Mouse (Mus musculus) neural tube, embryonic 12.5 days (tissue): Measurements from ENCODE around the gene Syngr4. TPM values are rescaled to one million over a fixed set of nuclear protein-coding genes. Genes with fewer than 3 reads are reported as not detected.
"Not testable (repeated sequence)": the region's sequence is repeated elsewhere in the genome, so short reads cannot be mapped to it uniquely, and the experiment has no call there.

Experiments used
- ATAC-seq: fragments of 200-750 bp; cut with Nextera tagmentation; 2 replicates; pipeline ENCODE4 v1.8.0; 2017; ENCODE audit warnings: low read depth, mild to moderate bottlenecking, moderate TSS enrichment, moderate library complexity; ENCODE audit not compliant: low FRiP score
- H3K27ac ChIP-seq: fragments of 300-500 bp; sonication (generic); 2 replicates; pipeline ENCODE4 v1.5.1; 2016
- H3K27me3 ChIP-seq: fragments of 300-500 bp; sonication (generic); replicated peaks from 2 replicates; pipeline ENCODE4 v1.6.1; 2016; ENCODE audit warnings: mild to moderate bottlenecking
- H3K36me3 ChIP-seq: fragments of 300-500 bp; sonication (generic); 2 replicates; pipeline ENCODE4 v1.6.1; 2016; ENCODE audit warnings: mild to moderate bottlenecking
- H3K4me1 ChIP-seq: fragments of 300-500 bp; sonication (generic); 2 replicates; pipeline ENCODE4 v1.6.1; 2016
- H3K4me2 ChIP-seq: fragments of 300-500 bp; sonication (generic); replicated peaks from 2 replicates; pipeline ENCODE4 v1.6.1; 2016; ENCODE audit warnings: mild to moderate bottlenecking
- H3K4me3 ChIP-seq: fragments of 300-500 bp; sonication (generic); 2 replicates; pipeline ENCODE4 v1.5.1; 2016
- H3K9ac ChIP-seq: fragments of 300-500 bp; sonication (generic); 2 replicates; pipeline ENCODE4 v1.6.1; 2016; ENCODE audit warnings: mild to moderate bottlenecking
- H3K9me3 ChIP-seq: fragments of 300-500 bp; sonication (generic); 2 replicates; pipeline ENCODE4 v1.6.1; 2016; ENCODE audit warnings: mild to moderate bottlenecking
- WGBS: fragments of 180-500 bp; shearing (Covaris S2); methylation state at CpG from one replicate; pipeline ENCODE4 v1.1.7; 2016; 5-methylcytosine and 5-hydroxymethylcytosine counted together
- polyA plus RNA-seq: library from polyadenylated mRNA; unstranded; fragments of >200 nt; fragmentation: Nextera tagmentation; extraction: Ambion mirVana; gene quantifications from 2 replicates; pipeline ENCODE4 v1.2.1, GENCODE M21; 2016

The Syngr4 gene
- polyA plus RNA-seq, 1 experiment from 2014 or later, result 0.56 TPM

DNA sequence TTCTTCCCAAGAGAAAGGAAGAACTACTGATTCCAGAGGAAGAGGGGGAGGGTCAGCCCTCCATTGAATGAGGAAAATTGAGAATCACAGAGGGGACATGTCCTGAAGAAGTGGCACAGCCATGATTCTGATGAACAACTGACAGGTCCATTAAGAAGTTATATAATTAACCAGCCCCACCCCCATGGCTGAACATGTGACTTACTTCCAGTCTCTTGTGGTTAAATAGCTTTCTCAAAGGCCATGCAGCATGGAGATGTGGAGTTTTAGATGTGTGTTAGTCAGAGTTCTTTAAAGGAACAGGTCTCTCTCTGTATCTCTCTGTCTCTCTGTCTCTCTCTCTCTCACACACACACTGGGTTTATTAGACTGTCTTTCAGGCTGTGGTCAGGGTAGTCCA, 11.9 kb upstream of the Syngr4 start:
- H3K4me3 ChIP-seq, result no peak overlapping the region
- no peak for ATAC-seq
- H3K27me3 ChIP-seq, result no peaks in the 10 kb centered on the region
- no peaks in the 10 kb centered on the region for H3K4me1 ChIP-seq
- no peaks in the 10 kb centered on the region for H3K9me3 ChIP-seq
- H3K27ac ChIP-seq, result no peak overlapping the region
- no peak overlapping the region for H3K9ac ChIP-seq
- H3K36me3 ChIP-seq, result peaks cover 22% of the 10 kb centered on the region
- H3K4me2 ChIP-seq, result no peak overlapping the region

DNA sequence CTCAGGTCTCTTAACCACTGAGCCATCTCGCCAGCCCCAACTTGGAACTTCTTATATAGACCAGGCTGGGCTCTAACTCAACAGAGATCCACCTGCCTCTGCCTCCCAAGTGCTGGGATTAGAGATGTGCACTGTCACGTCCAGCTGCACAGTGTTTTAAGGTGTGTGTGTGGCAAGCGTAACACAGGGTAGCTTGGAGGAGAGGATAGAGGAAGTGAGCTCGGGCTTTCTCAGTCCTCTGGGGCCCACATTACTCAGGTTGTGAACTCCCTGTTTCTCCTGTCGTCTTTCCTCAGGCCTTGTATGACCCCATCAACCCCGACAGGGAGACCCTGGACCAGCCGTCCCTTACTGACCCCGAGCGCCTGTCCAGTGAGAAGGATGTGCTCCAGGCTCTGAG, 10.1 kb upstream of the Syngr4 start:
- 91% methylated on average over 9 of the region's 9 CpGs for WGBS

DNA sequence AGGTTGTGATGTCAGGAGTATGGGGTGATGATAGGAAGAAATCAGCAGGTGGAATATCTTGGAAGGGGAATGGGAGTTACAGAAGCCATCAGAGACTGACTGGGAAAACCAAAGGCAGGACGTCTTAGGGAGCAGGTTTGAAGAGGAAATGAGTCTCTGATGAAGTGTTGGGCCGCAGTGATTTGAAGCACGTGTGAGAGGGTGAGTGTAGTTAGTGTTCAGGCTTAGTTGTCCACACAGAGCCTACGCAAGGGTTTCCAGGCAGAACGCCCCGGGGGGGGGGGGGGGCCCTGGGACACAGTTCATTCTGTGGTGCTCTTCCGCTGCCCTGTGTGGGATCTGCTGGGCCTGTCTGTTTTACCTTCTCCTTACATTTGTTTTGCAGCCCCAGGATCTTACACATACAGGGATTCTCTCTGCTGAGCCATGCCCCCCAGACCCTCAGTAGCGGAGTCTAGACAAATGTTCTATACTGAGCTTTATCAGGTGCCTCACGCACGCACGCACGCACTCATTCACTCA, 6.0 kb upstream of the Syngr4 start:
- no peak overlapping the region for H3K27ac ChIP-seq
- ATAC-seq, result no peak

More for the DNA sequence above, 10.1 kb upstream of the Syngr4 start:
- Histone ChIP-seq H3K27ac (no peak overlapping the region), H3K9me3 (no peaks in the 10 kb centered on the region), H3K9ac (no peak overlapping the region), H3K27me3 (no peaks in the 10 kb centered on the region), H3K36me3 (peaks cover 22% of the 10 kb centered on the region), H3K4me3 (no peak overlapping the region), H3K4me2 (no peak overlapping the region), H3K4me1 (no peaks in the 10 kb centered on the region)
- ATAC-seq, result no peak

DNA sequence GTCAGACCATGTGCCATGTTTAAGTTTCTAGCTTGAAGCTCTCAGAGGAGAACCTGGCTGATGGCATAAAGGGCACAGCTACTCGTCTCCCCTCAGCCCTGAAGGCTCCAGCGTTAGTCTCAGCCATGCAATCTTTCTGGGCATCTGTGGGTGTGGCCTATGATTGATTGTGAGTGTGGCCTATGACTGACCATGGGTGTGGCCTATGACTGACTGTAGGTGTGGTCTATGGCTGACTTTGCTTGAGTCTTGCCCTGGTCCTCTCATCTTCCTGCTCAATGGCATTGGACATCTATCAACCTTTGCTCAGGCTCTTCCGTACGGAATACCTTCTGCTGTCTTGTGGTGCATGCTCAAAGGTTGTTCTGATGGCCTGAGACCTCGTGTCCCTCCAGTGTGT, 5.0 kb upstream of the Syngr4 start:
- Histone ChIP-seq H3K4me2 (no peak overlapping the region), H3K4me1 (peaks cover 10% of the 10 kb centered on the region), H3K4me3 (no peak overlapping the region), H3K9me3 (no peaks in the 10 kb centered on the region), H3K9ac (no peak overlapping the region), H3K27me3 (no peaks in the 10 kb centered on the region), H3K27ac (no peak overlapping the region), H3K36me3 (no peaks in the 10 kb centered on the region)
- WGBS, result 62% methylated on average over 5 of the region's 5 CpGs
- no peak for ATAC-seq

More for the DNA sequence above, 6.0 kb upstream of the Syngr4 start:
- Histone ChIP-seq H3K4me2 (no peak overlapping the region), H3K36me3 (no peaks in the 10 kb centered on the region), H3K4me1 (peaks cover 5% of the 10 kb centered on the region), H3K9me3 (no peaks in the 10 kb centered on the region), H3K27me3 (no peaks in the 10 kb centered on the region), H3K4me3 (no peak overlapping the region), H3K9ac (no peak overlapping the region)
- WGBS, result 80% methylated on average over 12 of the region's 12 CpGs

DNA sequence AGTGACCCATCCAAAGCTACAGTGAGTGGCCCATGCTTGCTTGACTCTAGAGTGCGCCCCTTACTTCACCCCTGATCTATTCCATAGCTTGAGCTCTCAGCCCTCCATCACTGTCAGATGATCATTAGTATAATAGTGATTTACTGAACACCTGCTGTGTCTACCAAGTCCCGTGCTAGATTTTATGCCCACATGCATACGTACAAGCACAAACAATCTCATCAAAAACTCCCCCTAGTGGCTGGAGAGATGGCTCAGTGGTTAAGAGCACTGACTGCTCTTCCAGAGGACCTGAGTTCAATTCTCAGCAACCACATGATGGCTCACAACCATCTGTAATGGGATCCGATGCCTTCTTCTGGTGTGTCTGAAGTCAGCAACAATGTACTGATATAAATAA, 1.6 kb upstream of the Syngr4 start:
- not testable (repeated sequence) for H3K36me3 ChIP-seq, H3K9ac ChIP-seq, H3K27ac ChIP-seq, H3K27me3 ChIP-seq, H3K9me3 ChIP-seq, H3K4me3 ChIP-seq, ATAC-seq
- H3K4me2 ChIP-seq, result peak overlapping the region; percentile 89
- peaks cover 10% of the 10 kb centered on the region for H3K4me1 ChIP-seq
- WGBS, result 49% methylated on average over 4 of the region's 4 CpGs

DNA sequence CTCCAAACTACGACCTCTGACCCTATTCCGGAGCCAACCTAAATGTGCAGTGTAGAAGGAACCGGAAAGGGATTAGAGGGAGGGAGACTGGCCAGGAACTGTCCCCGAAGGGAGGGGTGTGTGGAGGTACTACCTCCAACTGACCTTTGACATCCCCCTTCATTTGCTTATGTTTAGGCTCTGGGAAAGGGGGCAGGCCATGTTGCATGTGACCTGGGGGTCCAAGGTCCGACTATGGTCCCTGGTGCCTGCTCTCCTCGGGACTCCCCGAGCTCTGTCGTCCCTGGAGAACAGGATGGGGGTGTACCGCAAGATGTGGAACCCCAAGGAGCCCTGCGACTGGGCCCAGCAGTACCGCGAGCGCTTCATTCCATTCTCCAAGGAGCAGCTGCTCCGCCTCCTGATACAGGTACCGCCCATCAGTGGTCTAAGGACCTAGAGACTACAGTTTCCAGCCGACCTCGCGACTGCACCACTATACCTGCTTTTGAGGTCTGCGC, 794 bp upstream of the Syngr4 start:
- Histone ChIP-seq H3K27ac (0 out of 2 replicates have a peak overlapping the region, but pooled peaks have one; percentile 20), H3K4me1 (peaks cover 10% of the 10 kb centered on the region), H3K36me3 (no peaks in the 10 kb centered on the region), H3K4me3 (peak overlapping the region; percentile 46), H3K9me3 (no peaks in the 10 kb centered on the region), H3K9ac (peak overlapping the region; percentile 67), H3K4me2 (peak overlapping the region; percentile 89), H3K27me3 (0 out of 2 replicates have a peak, but pooled peaks cover 6% of the 10 kb centered on the region)
- peak; percentile 67 for ATAC-seq
- under 1% methylated on average over 19 of the region's 19 CpGs for WGBS

DNA sequence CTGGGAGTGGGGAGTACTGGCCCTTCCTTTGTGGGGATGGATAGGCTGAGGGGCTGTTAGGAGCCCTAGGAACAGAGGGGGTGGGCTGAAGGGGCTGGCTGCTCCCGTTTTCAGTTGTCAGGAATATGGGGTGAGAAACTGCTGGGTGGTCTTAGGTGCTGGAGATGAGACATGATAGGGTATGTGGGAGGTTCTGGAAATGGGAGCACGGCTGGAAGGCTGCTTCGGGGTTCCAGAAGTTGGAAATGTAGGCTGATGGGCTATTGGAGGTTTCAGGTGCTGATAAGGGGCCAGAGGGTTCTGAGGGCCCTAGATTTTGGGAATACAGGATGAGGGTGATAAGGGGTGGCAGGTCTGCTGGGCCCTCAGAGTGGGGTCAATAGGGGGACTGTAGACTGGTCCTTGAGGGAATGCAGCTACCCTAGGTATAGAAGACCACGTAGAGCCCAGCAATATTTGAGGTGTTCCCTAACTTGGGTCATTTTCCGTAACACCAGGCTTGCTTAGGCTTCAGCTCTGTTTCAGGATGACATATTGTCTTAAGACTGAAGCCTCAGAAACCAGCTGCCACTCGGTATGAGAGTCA, 490 bp downstream of the Syngr4 start:
- Histone ChIP-seq H3K4me3 (no peak overlapping the region), H3K36me3 (no peaks in the 10 kb centered on the region), H3K4me2 (peak overlapping the region; percentile 45), H3K27me3 (0 out of 2 replicates have a peak, but pooled peaks cover 6% of the 10 kb centered on the region), H3K4me1 (peaks cover 10% of the 10 kb centered on the region), H3K9ac (no peak overlapping the region), H3K9me3 (no peaks in the 10 kb centered on the region), H3K27ac (no peak overlapping the region)
- ATAC-seq, result peak; percentile 29
- 81% methylated on average over 6 of the region's 6 CpGs for WGBS

DNA sequence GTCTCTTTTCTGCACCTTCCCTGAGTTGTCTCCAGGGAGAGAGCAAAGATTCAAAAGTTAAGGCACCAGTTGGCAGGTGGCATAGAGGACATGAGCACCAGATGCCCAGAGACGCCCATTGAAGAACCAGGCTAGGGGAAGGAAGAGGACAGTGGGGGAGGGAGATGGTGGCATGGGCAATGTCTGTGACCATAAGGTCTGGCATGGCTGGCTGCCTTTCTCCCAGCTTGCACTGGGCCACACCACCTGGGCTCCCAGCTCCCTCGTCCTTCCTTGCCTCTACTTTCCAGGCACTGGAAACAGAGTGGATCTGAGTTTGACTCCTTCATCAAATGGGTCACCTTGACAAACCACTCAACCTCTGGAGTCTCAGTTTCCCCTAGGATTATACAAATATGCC, 3.9 kb downstream of the Syngr4 start:
- H3K9me3 ChIP-seq, result no peaks in the 10 kb centered on the region
- H3K4me2 ChIP-seq, result no peak overlapping the region
- 89% methylated on average over 2 of the region's 2 CpGs for WGBS
- H3K4me3 ChIP-seq, result no peak overlapping the region
- H3K27me3 ChIP-seq, result 0 out of 2 replicates have a peak, but pooled peaks cover 6% of the 10 kb centered on the region
- ATAC-seq, result no peak
- H3K9ac ChIP-seq, result no peak overlapping the region
- H3K4me1 ChIP-seq, result peaks cover 6% of the 10 kb centered on the region
- H3K36me3 ChIP-seq, result no peaks in the 10 kb centered on the region
- no peak overlapping the region for H3K27ac ChIP-seq

DNA sequence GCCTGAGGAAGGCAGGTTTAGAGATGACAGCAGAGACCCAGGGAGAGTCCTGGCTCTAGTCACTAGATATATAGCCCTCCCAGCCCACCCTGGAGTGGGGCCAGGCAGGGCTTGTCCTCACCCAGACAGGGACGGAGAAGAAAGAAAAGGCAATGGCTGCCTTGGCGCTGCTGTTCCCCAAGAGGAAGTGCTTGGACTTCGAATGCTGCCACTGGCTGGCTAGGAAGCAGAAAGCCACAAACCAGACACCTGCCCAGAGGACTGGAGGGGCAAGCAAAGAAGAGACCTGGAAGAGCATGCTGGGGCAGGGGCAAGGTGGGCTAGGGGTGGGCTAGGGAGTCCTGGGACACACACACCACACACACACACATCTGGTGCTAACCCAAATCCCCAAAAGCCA, 9.3 kb downstream of the Syngr4 start:
- H3K9ac ChIP-seq, result peak overlapping the region; percentile 21; the same call in 1 of the 2 replicates
- no peaks in the 10 kb centered on the region for H3K27me3 ChIP-seq
- no peaks in the 10 kb centered on the region for H3K4me1 ChIP-seq
- ATAC-seq, result no peak
- no peak overlapping the region for H3K27ac ChIP-seq
- H3K4me2 ChIP-seq, result no peak overlapping the region
- WGBS, result 57% methylated on average over 3 of the region's 3 CpGs
- H3K4me3 ChIP-seq, result no peak overlapping the region
- no peaks in the 10 kb centered on the region for H3K9me3 ChIP-seq
- peaks cover 31% of the 10 kb centered on the region for H3K36me3 ChIP-seq

DNA sequence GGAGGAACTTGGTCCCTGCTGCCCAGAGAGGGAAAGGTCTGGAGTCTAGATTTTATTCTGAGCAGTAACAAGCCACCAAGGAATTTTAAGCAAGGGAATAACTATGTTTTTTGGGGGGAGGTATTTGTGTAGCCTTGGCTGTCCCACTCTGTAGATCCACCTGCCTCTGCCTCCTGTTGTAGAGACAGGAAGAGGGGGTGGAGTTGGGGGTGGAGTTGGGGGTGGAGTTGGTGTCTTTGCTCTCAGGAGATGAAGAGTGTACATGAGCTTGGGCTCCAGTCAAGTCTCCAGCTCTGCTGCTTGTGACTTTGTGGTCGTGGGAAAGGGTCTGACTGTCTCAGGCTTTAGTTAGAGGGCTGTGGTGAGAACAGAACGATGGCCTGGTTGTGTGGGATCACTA, 15.5 kb downstream of the Syngr4 start:
- Histone ChIP-seq H3K4me1 (no peaks in the 10 kb centered on the region), H3K36me3 (peaks cover 88% of the 10 kb centered on the region), H3K9me3 (no peaks in the 10 kb centered on the region), H3K4me3 (no peak overlapping the region), H3K27ac (no peak overlapping the region), H3K4me2 (no peak overlapping the region), H3K27me3 (no peaks in the 10 kb centered on the region), H3K9ac (no peak overlapping the region)
- ATAC-seq, result no peak
- 88% methylated on average over 2 of the region's 2 CpGs for WGBS

DNA sequence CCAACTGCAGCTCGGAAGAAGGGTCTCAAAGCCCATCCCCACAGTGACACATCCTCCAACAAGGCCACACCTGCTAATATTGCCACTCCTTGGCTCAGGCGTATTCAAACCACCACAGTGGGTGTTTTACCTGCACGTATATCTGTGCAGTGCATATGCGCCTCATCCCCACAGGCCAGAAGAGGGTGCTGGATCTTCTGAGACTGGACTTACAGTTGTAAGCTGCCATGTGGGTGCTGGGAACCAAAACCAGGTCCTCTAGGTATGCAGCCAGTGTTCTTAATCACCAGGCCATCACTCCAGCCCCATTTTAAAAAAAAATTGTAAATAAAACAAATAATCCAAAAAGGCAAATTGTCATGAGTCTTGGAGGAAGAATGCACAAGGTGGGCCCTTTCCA, 16.0 kb downstream of the Syngr4 start:
- Histone ChIP-seq H3K4me3 (no peak overlapping the region), H3K27ac (no peak overlapping the region), H3K27me3 (no peaks in the 10 kb centered on the region), H3K9me3 (no peaks in the 10 kb centered on the region), H3K4me2 (no peak overlapping the region), H3K36me3 (peaks cover 93% of the 10 kb centered on the region), H3K4me1 (no peaks in the 10 kb centered on the region), H3K9ac (no peak overlapping the region)
- WGBS, result 97% methylated on average over 4 of the region's 4 CpGs
- ATAC-seq, result no peak

DNA sequence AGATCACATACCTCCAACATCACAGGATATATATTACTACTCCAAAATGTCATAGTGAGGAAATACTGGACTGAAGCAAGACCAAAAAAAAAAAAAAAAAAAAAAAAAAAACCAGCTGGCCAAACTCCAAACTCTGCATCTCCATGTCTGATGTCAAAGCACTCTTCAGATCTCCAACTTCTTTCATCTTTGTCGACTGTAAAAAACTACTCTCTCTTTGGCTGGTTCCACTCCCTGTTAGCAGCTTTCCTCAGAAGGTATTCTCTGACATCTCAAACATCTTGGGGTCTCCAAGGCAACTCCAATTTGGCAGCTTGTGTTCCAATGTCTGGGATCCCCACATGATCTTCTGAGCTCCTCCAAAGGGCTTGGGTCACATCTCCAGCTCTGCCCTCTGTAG, 18.2 kb downstream of the Syngr4 start, which contains the start of gene Grin2d:
TSS of gene Grin2d (minus strand) at position 101 of the 400 bp plus-strand sequence.
- Histone ChIP-seq H3K4me1 (peaks cover 17% of the 10 kb centered on the region), H3K36me3 (peaks cover 78% of the 10 kb centered on the region)
- H3K27ac ChIP-seq, H3K4me3 ChIP-seq, H3K27me3 ChIP-seq, H3K4me2 ChIP-seq, H3K9me3 ChIP-seq, H3K9ac ChIP-seq, ATAC-seq: not testable (repeated sequence)
- 94% methylated on average over 1 of the region's 1 CpGs for WGBS

DNA sequence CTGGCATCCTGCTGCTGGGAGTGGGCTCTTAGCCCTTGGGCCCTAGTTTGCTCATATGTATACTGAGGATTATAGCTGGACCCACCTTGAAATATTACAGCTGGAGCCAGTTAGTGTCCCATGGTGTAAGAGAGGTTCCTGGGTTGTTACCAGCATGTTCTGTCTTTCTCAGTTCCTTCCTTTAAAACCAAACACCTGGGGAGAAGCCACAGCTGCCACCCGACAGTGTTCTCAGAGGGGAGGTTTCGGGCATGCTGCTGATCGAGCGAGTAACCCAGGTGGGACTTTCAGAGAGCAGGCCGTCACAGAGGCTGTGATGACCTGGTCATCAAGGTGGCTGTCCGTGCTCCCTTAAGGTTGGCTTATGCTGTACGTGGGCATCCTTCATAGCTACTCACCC, 19.6 kb downstream of the Syngr4 start:
- no peak overlapping the region for H3K27ac ChIP-seq
- 96% methylated on average over 7 of the region's 7 CpGs for WGBS

More for the DNA sequence above, 19.6 kb downstream of the Syngr4 start:
- no peak overlapping the region for H3K4me2 ChIP-seq
- no peak for ATAC-seq
- no peak overlapping the region for H3K4me3 ChIP-seq
- H3K27me3 ChIP-seq, result peaks cover 2% of the 10 kb centered on the region; the same call in 1 of the 2 replicates
- peaks cover 17% of the 10 kb centered on the region for H3K4me1 ChIP-seq
- H3K9me3 ChIP-seq, result no peaks in the 10 kb centered on the region
- no peak overlapping the region for H3K9ac ChIP-seq
- H3K36me3 ChIP-seq, result peaks cover 65% of the 10 kb centered on the region
